Mouse (Mus musculus) intestine, embryonic 16.5 days (tissue): ENCODE data around the gene Rnf149. TPM values are rescaled to one million over a fixed set of nuclear protein-coding genes. Genes with fewer than 3 reads are reported as not detected.

Source experiments
- ATAC-seq: fragments of 200-750 bp; cut with Nextera tagmentation; 2 replicates; pipeline ENCODE4 v1.8.0; 2017; ENCODE audit warnings: moderate TSS enrichment, moderate library complexity
- H3K27ac ChIP-seq: fragments of 300-500 bp; sonication (generic); 2 replicates; pipeline ENCODE4 v1.5.1; 2014; ENCODE audit warnings: mild to moderate bottlenecking, low read length
- H3K27me3 ChIP-seq: fragments of 300-500 bp; sonication (generic); replicated peaks from 2 replicates; pipeline ENCODE4 v1.6.1; 2014; ENCODE audit warnings: low read length, control low read depth, mixed read lengths; ENCODE audit not compliant: control insufficient read depth, insufficient read depth
- H3K36me3 ChIP-seq: fragments of 300-500 bp; sonication (generic); 2 replicates; pipeline ENCODE4 v1.6.1; 2014; ENCODE audit warnings: low read length, control low read depth; ENCODE audit not compliant: control insufficient read depth, insufficient read depth
- H3K4me1 ChIP-seq: fragments of 300-500 bp; sonication (generic); 2 replicates; pipeline ENCODE4 v1.6.1; 2014; ENCODE audit warnings: low read length, control low read depth, mixed read lengths; ENCODE audit not compliant: control insufficient read depth, insufficient read depth
- H3K4me2 ChIP-seq: fragments of 300-500 bp; sonication (generic); 2 replicates; pipeline ENCODE4 v1.6.1; 2014; ENCODE audit warnings: low read depth, low read length, control low read depth
- H3K4me3 ChIP-seq: fragments of 300-500 bp; sonication (generic); 2 replicates; pipeline ENCODE4 v1.5.1; 2014; ENCODE audit warnings: mild to moderate bottlenecking, low read length
- H3K9ac ChIP-seq: fragments of 300-500 bp; sonication (generic); 2 replicates; pipeline ENCODE4 v1.6.1; 2014; ENCODE audit warnings: low read depth, low read length
- H3K9me3 ChIP-seq: fragments of 300-500 bp; sonication (generic); 2 replicates; pipeline ENCODE4 v1.6.1; 2016; ENCODE audit warnings: low read length, control low read depth; ENCODE audit not compliant: control insufficient read depth
- WGBS: fragments of 180-500 bp; shearing (Covaris S2); extraction: QIAGEN DNeasy Blood & Tissue Kit; methylation state at CpG from one replicate; pipeline ENCODE4 v1.1.7; 2014; 5-methylcytosine and 5-hydroxymethylcytosine counted together
- polyA plus RNA-seq: library from polyadenylated mRNA; unstranded; fragments of >200 nt; fragmentation: Nextera tagmentation; extraction: Ambion mirVana; gene quantifications from 2 replicates; pipeline ENCODE4 v1.2.1, GENCODE M21; 2015

Rnf149 gene
- polyA plus RNA-seq, 1 experiment from 2014 or later: 13.5 TPM

- H3K36me3 ChIP-seq: no peaks in the 10 kb centered on the region
- H3K9ac ChIP-seq: no peak overlapping the region
- no peaks in the 10 kb centered on the region for H3K9me3 ChIP-seq
- no peak overlapping the region for H3K27ac ChIP-seq
- H3K4me3 ChIP-seq: no peak overlapping the region
- 72% methylated on average over 2 of the region's 3 CpGs for whole genome bisulfite sequencing
- no peak for ATAC-seq
- H3K4me2 ChIP-seq: no peak overlapping the region
- H3K27me3 ChIP-seq: no peaks in the 10 kb centered on the region
- peaks cover 5% of the 10 kb centered on the region; the same call in 1 of the 2 replicates for H3K4me1 ChIP-seq
Measured at GRCm38 (mm10) chr1:39581215-39581614, 4.0 kb upstream of the Rnf149 start.

GRCm38 (mm10) chr1:39579139-39579538 is 1.9 kb upstream of the Rnf149 start:
- Histone ChIP-seq H3K27ac (no peak overlapping the region), H3K9ac (no peak overlapping the region), H3K36me3 (no peaks in the 10 kb centered on the region), H3K4me2 (no peak overlapping the region), H3K9me3 (no peaks in the 10 kb centered on the region), H3K27me3 (no peaks in the 10 kb centered on the region), H3K4me1 (peaks cover 18% of the 10 kb centered on the region), H3K4me3 (no peak overlapping the region)
- 77% methylated on average over 6 of the region's 6 CpGs for WGBS
- ATAC-seq: no peak

GRCm38 (mm10) chr1:39578446-39578845 is 1.2 kb upstream of the Rnf149 start:
- 75% methylated on average over 5 of the region's 5 CpGs for WGBS
- peak overlapping the region; percentile 50 for H3K27ac ChIP-seq

GRCm38 (mm10) chr1:39576431-39577243 is 568 bp downstream of the Rnf149 start:
- ATAC-seq: peak; percentile 66
- no peaks in the 10 kb centered on the region for H3K9me3 ChIP-seq
- H3K4me1 ChIP-seq: peaks cover 28% of the 10 kb centered on the region
- H3K36me3 ChIP-seq: no peaks in the 10 kb centered on the region
- H3K27ac ChIP-seq: peak overlapping the region; percentile 98
- H3K4me3 ChIP-seq: peak overlapping the region; percentile 92
- WGBS: under 1% methylated on average over 88 of the region's 88 CpGs
- peak overlapping the region; percentile 58 for H3K4me2 ChIP-seq
- H3K27me3 ChIP-seq: no peaks in the 10 kb centered on the region
- H3K9ac ChIP-seq: peak overlapping the region; percentile 92

More at GRCm38 (mm10) chr1:39578446-39578845, 1.2 kb upstream of the Rnf149 start:
- Histone ChIP-seq H3K4me3 (no peak overlapping the region), H3K27me3 (no peaks in the 10 kb centered on the region), H3K9me3 (no peaks in the 10 kb centered on the region), H3K4me2 (no peak overlapping the region), H3K4me1 (peaks cover 20% of the 10 kb centered on the region), H3K36me3 (no peaks in the 10 kb centered on the region), H3K9ac (no peak overlapping the region)
- no peak for ATAC-seq

- no peak for ATAC-seq
- H3K36me3 ChIP-seq: no peaks in the 10 kb centered on the region
- H3K9ac ChIP-seq: peak overlapping the region; percentile 92
- peak overlapping the region; percentile 92 for H3K4me3 ChIP-seq
- 12% methylated on average over 8 of the region's 8 CpGs for WGBS
- H3K27me3 ChIP-seq: no peaks in the 10 kb centered on the region
- H3K4me1 ChIP-seq: peaks cover 33% of the 10 kb centered on the region
- H3K9me3 ChIP-seq: no peaks in the 10 kb centered on the region
- peak overlapping the region; percentile 58 for H3K4me2 ChIP-seq
- no peak overlapping the region for H3K27ac ChIP-seq
Measured at GRCm38 (mm10) chr1:39575778-39576375, 1.3 kb downstream of the Rnf149 start.

- H3K27me3 ChIP-seq: no peaks in the 10 kb centered on the region
- no peak overlapping the region for H3K4me3 ChIP-seq
- H3K27ac ChIP-seq: no peak overlapping the region
- H3K4me2 ChIP-seq: no peak overlapping the region
- H3K9ac ChIP-seq: no peak overlapping the region
- H3K36me3 ChIP-seq: no peaks in the 10 kb centered on the region
- H3K4me1 ChIP-seq: peaks cover 33% of the 10 kb centered on the region
- H3K9me3 ChIP-seq: no peaks in the 10 kb centered on the region
- 56% methylated on average over 7 of the region's 7 CpGs for WGBS
- ATAC-seq: peak; percentile 65
Measured at GRCm38 (mm10) chr1:39573890-39574289, 3.3 kb downstream of the Rnf149 start.

- no peak overlapping the region for H3K4me2 ChIP-seq
- no peak overlapping the region; the same call in 1 of the 2 replicates for H3K27ac ChIP-seq
- H3K36me3 ChIP-seq: no peaks in the 10 kb centered on the region
- H3K9me3 ChIP-seq: no peaks in the 10 kb centered on the region
- H3K27me3 ChIP-seq: no peaks in the 10 kb centered on the region
- WGBS: 35% methylated on average over 6 of the region's 6 CpGs
- ATAC-seq: no peak
- H3K9ac ChIP-seq: no peak overlapping the region
- H3K4me1 ChIP-seq: peaks cover 28% of the 10 kb centered on the region
- no peak overlapping the region for H3K4me3 ChIP-seq
Measured at GRCm38 (mm10) chr1:39571653-39572052, 5.6 kb downstream of the Rnf149 start.

- Histone ChIP-seq H3K4me3 (no peak overlapping the region), H3K4me2 (no peak overlapping the region), H3K27me3 (no peaks in the 10 kb centered on the region), H3K9ac (no peak overlapping the region), H3K27ac (no peak overlapping the region), H3K4me1 (peaks cover 13% of the 10 kb centered on the region), H3K9me3 (no peaks in the 10 kb centered on the region), H3K36me3 (no peaks in the 10 kb centered on the region; the same call in 1 of the 2 replicates)
- ATAC-seq: no peak
Measured at GRCm38 (mm10) chr1:39568079-39568478, 9.1 kb downstream of the Rnf149 start.

GRCm38 (mm10) chr1:39564603-39565002 is 12.6 kb downstream of the Rnf149 start:
- WGBS: 44% methylated on average over 3 of the region's 3 CpGs
- no peak overlapping the region for H3K9ac ChIP-seq
- ATAC-seq: no peak

More at GRCm38 (mm10) chr1:39564603-39565002, 12.6 kb downstream of the Rnf149 start:
- H3K4me1 ChIP-seq: 0 out of 2 replicates have a peak, but pooled peaks cover 2% of the 10 kb centered on the region
- H3K27ac ChIP-seq: no peak overlapping the region
- H3K4me3 ChIP-seq: no peak overlapping the region
- no peak overlapping the region for H3K4me2 ChIP-seq
- peaks cover 2% of the 10 kb centered on the region; the same call in 1 of the 2 replicates for H3K36me3 ChIP-seq
- H3K27me3 ChIP-seq: no peaks in the 10 kb centered on the region
- H3K9me3 ChIP-seq: no peaks in the 10 kb centered on the region
